Mouse (Mus musculus) CD8-positive naive resting alpha-beta T cell, adult 2 months (primary cell): ENCODE data around the gene Syngr2.
"Not testable (repeated sequence)": the region's sequence is repeated elsewhere in the genome, so short reads cannot be mapped to it uniquely, and the experiment has no call there.

Experiments used
- DNase-seq, 2 experiments: peaks; one replicate each; pipeline ENCODE4 v3.0.0; 2022; ENCODE audit warnings: low read depth in 2 of 2, low spot score in 2 of 2

Syngr2 gene

GRCm38 (mm10) chr11:117830401-117830800 is 20.9 kb downstream of the Syngr2 start:
- DNase-seq: no peak

DNA sequence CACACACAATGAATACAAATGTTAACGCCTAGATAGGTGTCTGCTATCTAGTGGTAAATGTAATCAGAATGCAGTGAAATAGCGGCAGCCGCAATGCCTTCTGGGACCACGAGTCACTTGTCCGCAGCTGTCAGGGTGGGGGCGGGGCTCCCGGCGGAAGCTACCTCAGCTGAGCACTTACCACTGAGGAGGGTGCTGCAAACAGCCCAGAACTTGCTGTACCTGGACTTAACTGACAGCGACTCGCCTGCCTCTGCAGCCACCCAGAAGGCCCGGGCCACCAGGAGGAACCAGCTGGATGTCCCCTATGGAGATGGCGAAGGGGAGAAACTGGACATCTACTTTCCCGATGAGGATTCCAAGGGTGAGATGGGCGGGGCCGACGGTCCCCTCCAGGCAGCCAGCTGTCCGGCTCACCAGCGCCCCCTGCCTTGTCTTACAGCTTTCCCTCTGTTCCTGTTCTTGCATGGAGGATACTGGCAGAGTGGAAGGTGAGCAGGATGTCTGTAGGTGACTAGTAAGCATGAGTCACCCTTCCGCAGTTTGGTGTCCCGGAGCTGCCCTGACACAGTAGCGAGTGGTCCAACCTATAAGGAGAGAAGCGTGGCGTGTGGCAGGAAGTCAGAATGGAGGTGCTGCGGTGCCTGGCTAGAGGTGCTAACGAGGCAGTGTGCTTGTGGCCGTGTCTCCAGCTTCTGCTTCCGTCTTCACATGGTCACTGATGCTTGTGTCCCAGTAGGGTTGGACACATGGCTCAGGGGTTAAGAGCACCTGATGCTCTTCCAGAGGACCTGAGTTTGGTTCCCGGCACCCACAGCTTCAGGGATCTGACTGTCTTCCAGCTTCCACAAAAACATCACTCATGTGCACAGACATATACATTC is 22.9 kb downstream of the Syngr2 start:
- peak; percentile 88 to 94 for DNase-seq

- DNase-seq: not testable (repeated sequence)
These were observed 24.0 kb downstream of the Syngr2 start for GRCm38 (mm10) chr11:117833509-117833908.

GRCm38 (mm10) chr11:117834086-117834485 is 24.6 kb downstream of the Syngr2 start:
- no peak for DNase-seq

DNA sequence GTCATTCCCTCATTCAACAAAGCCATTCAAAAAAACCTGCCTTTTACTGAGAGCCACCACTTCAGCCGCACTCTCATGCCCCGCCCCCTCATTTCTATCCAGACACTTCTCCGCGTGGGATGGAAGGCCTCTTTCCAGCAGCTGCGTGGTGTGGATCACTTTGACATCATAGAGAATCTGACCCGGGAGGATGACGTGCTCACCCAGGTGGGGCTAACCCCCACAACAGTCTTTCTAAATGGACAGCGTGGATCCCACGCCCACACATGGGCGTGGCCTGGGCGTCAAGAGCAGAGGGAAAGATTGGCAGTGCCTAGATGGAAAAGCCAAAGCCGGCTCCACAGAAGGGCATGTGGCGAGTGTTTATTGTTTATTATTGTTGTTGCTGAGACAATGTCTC is 26.8 kb downstream of the Syngr2 start:
- no peak for DNase-seq

DNA sequence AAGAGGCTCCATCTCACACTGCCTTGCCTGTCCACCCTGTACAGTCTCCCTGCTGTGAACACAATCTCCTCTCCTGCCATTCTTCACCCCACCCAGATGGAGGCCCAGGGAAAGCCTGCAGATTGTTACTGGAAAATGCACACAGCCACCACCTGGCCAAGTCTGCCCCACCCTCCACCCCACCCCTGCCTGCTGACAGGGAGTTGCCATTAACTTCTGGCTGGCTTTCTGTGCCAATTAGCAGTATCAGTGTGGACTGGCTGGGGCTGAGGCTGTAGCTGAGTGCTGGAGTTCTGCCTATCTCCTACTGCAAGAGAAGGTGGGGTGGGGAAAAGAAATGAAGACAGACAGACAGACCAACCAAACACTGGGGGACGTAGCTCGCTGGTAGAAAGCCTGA is 29.1 kb downstream of the Syngr2 start:
- DNase-seq: no peak

GRCm38 (mm10) chr11:117839021-117839420 is 29.6 kb downstream of the Syngr2 start:
- no peak for DNase-seq

GRCm38 (mm10) chr11:117840910-117841309 is 31.4 kb downstream of the Syngr2 start:
- DNase-seq: no peak

GRCm38 (mm10) chr11:117843434-117843833 is 34.0 kb downstream of the Syngr2 start:
- no peak for DNase-seq

DNA sequence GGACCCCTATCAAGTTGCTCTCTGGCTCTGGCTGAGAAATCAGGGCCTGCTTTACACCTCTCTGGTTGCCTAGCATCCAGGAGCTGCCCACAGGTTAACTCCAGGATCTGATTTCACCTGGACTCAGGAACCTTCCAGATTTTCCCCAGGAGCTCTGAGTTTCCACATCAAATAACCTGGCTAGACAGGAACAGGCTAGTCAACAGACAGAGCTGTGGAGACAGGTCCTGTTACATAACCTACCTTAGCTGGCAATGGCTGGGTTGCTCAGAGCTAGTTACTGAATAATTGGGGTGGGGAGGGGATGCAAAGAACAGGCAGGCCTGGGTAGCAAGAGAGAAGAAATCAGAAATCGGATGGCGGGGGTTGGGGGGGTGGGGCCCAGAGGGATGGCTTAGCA is 35.5 kb downstream of the Syngr2 start:
- DNase-seq: no peak

DNA sequence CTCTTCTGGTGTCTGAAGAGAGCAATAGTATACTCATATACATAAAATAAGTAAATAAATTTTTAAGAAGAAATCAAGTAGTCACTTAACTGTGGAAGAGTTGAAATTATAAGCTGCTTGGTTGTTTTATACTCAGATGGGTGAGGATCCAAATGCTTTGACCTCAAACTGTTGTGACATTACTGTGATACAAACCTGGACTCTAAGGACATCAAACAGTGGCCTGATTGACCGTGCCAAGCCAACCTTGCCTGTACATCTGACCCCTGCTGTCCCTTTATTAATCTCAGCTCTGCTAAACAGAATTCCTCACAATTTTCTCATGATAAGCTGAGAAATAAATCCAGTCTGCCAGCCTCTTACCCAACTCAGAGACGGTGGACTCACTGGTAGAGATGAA is 36.2 kb downstream of the Syngr2 start:
- no peak for DNase-seq

GRCm38 (mm10) chr11:117846640-117847039 is 37.2 kb downstream of the Syngr2 start:
- DNase-seq: no peak

GRCm38 (mm10) chr11:117847593-117848215 is 38.2 kb downstream of the Syngr2 start:
- DNase-seq: no peak

DNA sequence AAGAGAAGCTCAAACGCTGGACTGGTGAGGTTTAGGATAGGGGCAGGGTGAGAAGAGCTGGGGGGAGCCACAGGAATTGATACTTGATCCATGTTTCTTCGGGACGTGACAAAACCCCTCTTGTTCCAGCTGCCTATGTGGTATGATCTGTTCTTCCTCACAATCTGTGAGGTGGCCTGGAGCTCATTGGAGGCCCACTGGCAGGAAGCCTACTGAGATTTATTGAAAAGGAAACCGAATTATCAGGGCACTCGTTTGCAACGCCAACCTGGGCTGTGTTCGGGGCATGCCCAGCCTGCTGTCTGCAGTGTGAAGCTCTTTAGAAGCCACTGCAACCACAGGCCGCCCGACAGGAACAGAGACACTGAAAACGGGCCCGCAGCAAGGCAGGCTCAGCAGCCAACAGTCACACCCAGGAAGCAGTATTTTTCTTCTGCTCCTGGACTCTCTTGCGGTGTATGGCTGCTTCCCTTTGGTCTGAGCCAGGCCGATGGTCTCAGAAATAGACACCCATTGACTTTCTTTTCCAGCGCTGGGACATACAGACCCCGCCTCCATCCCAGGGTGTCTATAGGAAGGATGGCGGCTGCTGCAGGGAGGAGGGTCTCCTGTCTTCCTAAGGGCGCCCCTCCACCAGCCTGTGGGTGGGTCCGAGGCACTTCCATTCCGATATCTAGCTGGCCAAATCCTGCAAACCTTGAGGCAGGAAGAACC is 39.0 kb downstream of the Syngr2 start:
- DNase-seq: peak; percentile 47 to 57

GRCm38 (mm10) chr11:117848985-117849671 is 39.7 kb downstream of the Syngr2 start, which contains the start of gene Birc5:
Gene Birc5 (plus strand): TSS chr11:117849251.
- peak; percentile 94 to 97 for DNase-seq

DNA sequence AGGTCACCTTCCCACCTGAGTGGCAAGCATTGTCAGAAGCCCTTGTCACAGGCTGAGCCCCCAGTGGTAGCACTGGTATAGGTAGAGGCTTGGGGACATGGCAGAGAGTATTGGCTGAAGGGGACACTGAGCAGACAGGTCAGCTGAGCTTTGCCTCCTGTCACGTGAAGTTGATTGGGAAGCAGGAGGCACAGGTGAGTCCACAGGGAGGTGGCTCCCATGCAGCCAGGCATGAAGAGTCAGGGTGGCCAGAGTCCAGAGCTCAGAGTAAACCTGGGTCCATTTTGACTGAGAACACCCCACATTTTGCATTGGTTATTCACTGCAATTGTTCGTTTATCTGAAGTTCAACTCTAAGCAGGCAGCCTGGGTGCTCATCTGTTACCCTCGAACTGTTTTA is 43.4 kb downstream of the Syngr2 start:
- no peak for DNase-seq

- no peak for DNase-seq
These were observed 44.8 kb downstream of the Syngr2 start for GRCm38 (mm10) chr11:117854241-117854640.

DNA sequence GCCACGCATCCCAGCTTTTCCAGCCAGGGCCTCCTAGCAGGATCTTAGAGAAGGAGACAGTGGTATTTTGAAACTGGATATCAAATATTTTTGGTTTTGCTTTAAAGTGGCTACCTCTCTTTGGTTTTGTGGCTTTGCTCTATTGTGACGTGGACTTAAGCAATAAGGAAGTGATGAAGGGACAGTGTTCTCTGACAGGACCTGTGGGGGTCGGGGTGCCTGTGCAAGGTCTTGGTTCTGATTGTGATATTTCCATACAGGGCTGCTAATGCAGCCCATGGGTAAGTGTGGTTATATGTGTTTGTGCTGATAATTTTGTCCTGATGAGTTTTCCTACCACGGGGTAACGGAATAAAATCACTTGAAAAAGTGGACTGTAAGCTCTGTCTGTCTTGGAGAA is 45.9 kb downstream of the Syngr2 start:
- DNase-seq: no peak

GRCm38 (mm10) chr11:117855975-117856374 is 46.5 kb downstream of the Syngr2 start:
- no peak for DNase-seq

DNA sequence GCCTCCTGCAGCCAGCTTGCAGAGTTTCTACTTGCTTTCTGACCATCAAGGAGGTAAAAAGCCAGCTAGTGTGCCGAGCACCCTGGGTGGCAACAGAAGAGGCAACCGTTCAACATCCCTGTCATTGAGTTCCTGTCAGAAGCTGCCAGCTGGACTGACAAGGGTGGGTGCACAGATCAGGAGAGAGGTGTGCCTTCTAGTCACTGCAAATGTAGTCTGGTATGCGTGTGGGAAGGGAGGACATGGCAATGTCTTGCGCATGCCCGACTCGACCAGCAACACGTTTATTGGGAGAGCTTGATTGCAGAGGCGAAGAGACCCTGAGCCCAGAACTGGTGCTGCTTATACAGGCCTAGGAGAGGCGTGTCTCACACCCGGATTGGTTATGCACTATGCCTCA is 48.0 kb downstream of the Syngr2 start:
- no peak for DNase-seq

DNA sequence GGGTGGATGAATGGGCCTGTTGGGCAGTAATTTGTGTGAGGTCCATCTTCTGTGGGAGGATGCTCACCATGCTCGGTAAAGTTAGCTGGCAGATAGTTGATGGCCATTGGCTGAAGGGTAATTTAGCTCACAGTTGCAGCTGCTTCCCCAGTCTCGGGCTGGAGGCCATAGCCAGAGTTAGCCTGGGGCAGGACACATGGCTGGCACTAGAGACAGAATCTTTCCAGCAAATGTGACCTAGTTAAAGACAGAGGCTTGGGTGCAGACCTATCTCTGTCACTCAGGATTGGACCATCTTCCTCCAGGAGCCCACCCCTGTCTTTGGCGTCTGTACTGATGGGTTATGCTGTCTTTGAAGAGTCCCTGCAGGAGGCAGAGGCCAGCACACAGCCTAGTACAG is 48.9 kb downstream of the Syngr2 start:
- no peak for DNase-seq
